Mouse (Mus musculus): Measurements from ENCODE around the gene Ccdc125. TPM values are rescaled to one million over a fixed set of nuclear protein-coding genes. Genes with fewer than 3 reads are reported as not detected.

The Ccdc125 gene
- 2.7 TPM in 2 replicates for polyA plus RNA-seq (2012; rRNA removed)

GRCm38 (mm10) chr13:100669291-100670022 lies at the start of gene Ccdc125:
Gene Ccdc125 (plus strand): TSS chr13:100669717.

GRCm38 (mm10) chr13:100650550-100651438 lies 18.7 kb upstream of the Ccdc125 start, which contains the start of the genes Ak6 and Rad17:
Gene Ak6 (plus strand): TSS chr13:100650979.
Gene Rad17 (minus strand): TSS chr13:100651051.

GRCm38 (mm10) chr13:100651439-100652186 lies 17.9 kb upstream of the Ccdc125 start, which contains the start of gene Taf9:
Gene Taf9 (plus strand): TSS chr13:100651579.

GRCm38 (mm10) chr13:100730861-100731176 lies 61.3 kb downstream of the Ccdc125 start, which contains the start of gene Cdk7:
Gene Cdk7 (minus strand): TSS chr13:100730939.

GRCm38 (mm10) chr13:100744036-100744744 lies 74.7 kb downstream of the Ccdc125 start, which contains the start of gene Mrps36:
Gene Mrps36 (minus strand): TSS chr13:100744659.

Other genes starting within 250 kb of the Ccdc125 start
- gene Naip1, start 216.8 kb upstream of the Ccdc125 start, polyA plus RNA-seq (2012; rRNA removed), result 0.01 and 0.02 TPM in 2 replicates
- gene Gtf2h2, start 177.1 kb upstream of the Ccdc125 start, polyA plus RNA-seq (2012; rRNA removed), result 80.6 and 96.1 TPM in 2 replicates
- gene Ocln, start 117.0 kb upstream of the Ccdc125 start, polyA plus RNA-seq (2012; rRNA removed), result 1.5 TPM in 2 replicates
- 1.6 and 2.2 TPM in 2 replicates for gene Marveld2, start 52.7 kb upstream of the Ccdc125 start, polyA plus RNA-seq (2012; rRNA removed)
- gene Ak6, start 18.7 kb upstream of the Ccdc125 start, polyA plus RNA-seq (2012; rRNA removed), result 135 and 285 TPM in 2 replicates
- 21.1 and 22.0 TPM in 2 replicates for gene Rad17, start 18.7 kb upstream of the Ccdc125 start, polyA plus RNA-seq (2012; rRNA removed)
- gene Taf9, start 18.1 kb upstream of the Ccdc125 start, polyA plus RNA-seq (2012; rRNA removed), result 22.5 and 42.3 TPM in 2 replicates
- 29.4 and 54.1 TPM in 2 replicates for gene Cdk7, start 61.2 kb downstream of the Ccdc125 start, polyA plus RNA-seq (2012; rRNA removed)
- 22.9 and 55.8 TPM in 2 replicates for gene Mrps36, start 74.9 kb downstream of the Ccdc125 start, polyA plus RNA-seq (2012; rRNA removed)
- 44.2 and 45.6 TPM in 2 replicates for gene Cenph, start 106.2 kb downstream of the Ccdc125 start, polyA plus RNA-seq (2012; rRNA removed)
- 254 and 266 TPM in 2 replicates for gene Ccnb1, start 116.9 kb downstream of the Ccdc125 start, polyA plus RNA-seq (2012; rRNA removed)
- 38.2 and 42.5 TPM in 2 replicates for gene Slc30a5, start 163.7 kb downstream of the Ccdc125 start, polyA plus RNA-seq (2012; rRNA removed)

Measured in central nervous system, embryonic 11.5 days (tissue).